Mouse (Mus musculus): ENCODE measurements around the gene Gpsm1.

- no peak for TF ChIP-seq CTCF (IDR thresholded peaks at IDR 0.05; ENCODE audit: low read depth)
- no peak for TF ChIP-seq EP300 (IDR thresholded peaks at IDR 0.05; ENCODE audit: low read depth)
These were observed 40.9 kb downstream of the Gpsm1 start for GRCm38 (mm10) chr2:26356231-26356630.

Data from liver, embryonic 14.5 days (tissue).